Mouse (Mus musculus) brain, embryonic 14.5 days (tissue): ENCODE measurements around the gene Tsks.

Source experiments
- CTCF ChIP-seq: fragments of 200-500 bp; IDR thresholded peaks from 2 replicates; pipeline ENCODE4 v1.5.1; 2012; ENCODE audit warnings: inconsistent platforms, mild to moderate bottlenecking, moderate library complexity, borderline replicate concordance; ENCODE audit not compliant: insufficient read depth, insufficient read length; ENCODE audit errors: extremely low read depth
- POLR2A ChIP-seq: fragments of 200-500 bp; IDR thresholded peaks from 2 replicates; pipeline ENCODE4 v1.6.1; 2012; ENCODE audit warnings: mild to moderate bottlenecking, inconsistent platforms, borderline replicate concordance; ENCODE audit not compliant: poor library complexity, insufficient read depth, insufficient read length, severe bottlenecking; ENCODE audit errors: extremely low read depth

DNA sequence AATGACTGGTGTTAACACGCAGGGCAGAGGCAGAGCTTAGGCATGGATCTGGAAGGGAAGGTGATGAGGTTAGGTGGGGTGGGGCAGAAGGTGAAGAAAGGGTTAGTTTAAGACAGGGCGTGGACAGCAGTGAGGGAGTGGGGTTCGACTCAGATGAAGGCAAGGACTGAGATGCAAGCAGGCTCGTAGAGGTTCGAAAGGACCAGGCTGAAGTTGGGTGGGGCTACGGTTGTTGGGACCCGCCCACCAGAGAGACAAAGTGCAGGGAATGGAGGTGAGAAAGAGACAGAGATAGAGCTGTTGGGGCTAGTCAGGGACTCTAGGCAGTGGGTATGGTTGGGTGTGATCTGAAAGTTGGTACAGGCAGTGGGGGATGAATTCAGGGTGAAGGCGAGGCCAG, 19.3 kb downstream of the Tsks start:
- no peak for TF ChIP-seq POLR2A
- TF ChIP-seq CTCF: no peak
